Mouse (Mus musculus): ENCODE data around the gene Bcor. TPM values are rescaled to one million over a fixed set of nuclear protein-coding genes. Genes with fewer than 3 reads are reported as not detected.

Gene Bcor
- polyA plus RNA-seq, 1 experiment from 2014 or later, result 23.0 TPM

GRCm38 (mm10) chrX:12088301-12089026 lies 71.7 kb downstream of the Bcor start:
- H3K4me3 ChIP-seq, result peak overlapping the region; percentile 45
- 3% methylated on average over 58 of the region's 72 CpGs for WGBS
- peak overlapping the region; percentile 75 for H3K9ac ChIP-seq
- H3K4me1 ChIP-seq, result peaks cover 42% of the 10 kb centered on the region
- peak overlapping the region; percentile 85 for H3K4me2 ChIP-seq (replicated peaks)
- H3K36me3 ChIP-seq, result no peaks in the 10 kb centered on the region
- peaks cover 72% of the 10 kb centered on the region for H3K27me3 ChIP-seq (replicated peaks)
- H3K27ac ChIP-seq, result peak overlapping the region; percentile 80
- peak; percentile 48 for ATAC-seq (ENCODE audit: low FRiP score, low read depth)
- H3K9me3 ChIP-seq, result no peaks in the 10 kb centered on the region

GRCm38 (mm10) chrX:12087511-12088300 lies 72.4 kb downstream of the Bcor start:
- Histone ChIP-seq H3K4me1 (peaks cover 50% of the 10 kb centered on the region), H3K4me2 (replicated peaks) (peak overlapping the region; percentile 85), H3K4me3 (peak overlapping the region; percentile 45), H3K27me3 (replicated peaks) (peaks cover 77% of the 10 kb centered on the region), H3K9me3 (no peaks in the 10 kb centered on the region), H3K9ac (peak overlapping the region; percentile 75), H3K36me3 (no peaks in the 10 kb centered on the region), H3K27ac (peak overlapping the region; percentile 80)
- 0 out of 2 replicates have a peak, but pooled peaks have one; percentile 1 for ATAC-seq (ENCODE audit: low FRiP score, low read depth)
- WGBS, result 1% methylated on average over 55 of the region's 55 CpGs

DNA sequence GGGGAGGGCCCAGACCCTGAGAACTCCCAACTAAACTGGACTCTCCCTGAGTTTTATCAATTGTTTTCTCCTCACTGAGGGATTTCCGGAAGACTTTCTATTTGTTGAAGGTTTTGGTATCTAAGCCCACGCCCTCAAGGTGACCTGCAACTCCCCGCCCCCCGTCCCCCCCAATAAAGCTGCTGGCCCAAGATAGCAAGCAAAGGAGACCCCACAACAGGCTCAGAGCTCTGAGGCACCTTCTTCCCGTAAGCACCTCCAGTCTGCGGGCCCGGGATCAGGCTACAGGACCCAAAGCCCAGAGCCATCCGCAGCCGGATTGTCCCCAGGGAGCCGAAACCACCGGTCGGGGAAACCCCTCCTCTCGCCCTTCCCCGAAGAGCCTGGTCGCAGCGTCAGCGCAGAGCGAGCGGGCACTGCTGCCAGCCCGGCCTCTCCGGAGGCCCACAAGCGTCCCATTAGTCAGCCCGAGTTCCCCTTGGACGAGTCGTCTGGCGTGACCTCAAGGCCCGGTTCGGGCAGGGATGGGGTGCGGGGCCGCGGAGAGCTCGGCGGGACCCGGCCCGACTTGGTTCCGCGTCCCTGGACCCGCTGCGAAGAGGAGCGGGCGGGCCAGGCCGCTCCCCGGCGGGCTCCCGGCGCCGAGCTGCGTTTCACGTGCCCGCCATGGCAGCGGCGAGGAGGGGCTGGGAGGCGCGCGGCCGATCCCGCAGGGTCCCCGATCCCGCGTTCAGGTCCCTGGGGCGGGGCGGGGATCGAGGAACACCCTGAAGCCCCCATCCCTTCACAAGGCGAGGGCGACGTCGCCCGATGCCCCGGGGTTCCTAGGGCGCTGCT lies 73.3 kb downstream of the Bcor start:
- peaks cover 78% of the 10 kb centered on the region for H3K27me3 ChIP-seq (replicated peaks)
- H3K9me3 ChIP-seq, result no peaks in the 10 kb centered on the region
- peak overlapping the region; percentile 80 for H3K27ac ChIP-seq
- H3K4me2 ChIP-seq (replicated peaks), result peak overlapping the region; percentile 85
- peak overlapping the region; percentile 45 for H3K4me3 ChIP-seq
- H3K36me3 ChIP-seq, result no peaks in the 10 kb centered on the region
- peaks cover 51% of the 10 kb centered on the region for H3K4me1 ChIP-seq
- no peak for ATAC-seq (ENCODE audit: low FRiP score, low read depth)
- 2% methylated on average over 68 of the region's 70 CpGs for WGBS
- peak overlapping the region; percentile 75 for H3K9ac ChIP-seq

- 23% methylated on average over 10 of the region's 10 CpGs for WGBS
- no peak for ATAC-seq (ENCODE audit: low FRiP score, low read depth)
These were observed 74.2 kb downstream of the Bcor start for GRCm38 (mm10) chrX:12085949-12086348.

DNA sequence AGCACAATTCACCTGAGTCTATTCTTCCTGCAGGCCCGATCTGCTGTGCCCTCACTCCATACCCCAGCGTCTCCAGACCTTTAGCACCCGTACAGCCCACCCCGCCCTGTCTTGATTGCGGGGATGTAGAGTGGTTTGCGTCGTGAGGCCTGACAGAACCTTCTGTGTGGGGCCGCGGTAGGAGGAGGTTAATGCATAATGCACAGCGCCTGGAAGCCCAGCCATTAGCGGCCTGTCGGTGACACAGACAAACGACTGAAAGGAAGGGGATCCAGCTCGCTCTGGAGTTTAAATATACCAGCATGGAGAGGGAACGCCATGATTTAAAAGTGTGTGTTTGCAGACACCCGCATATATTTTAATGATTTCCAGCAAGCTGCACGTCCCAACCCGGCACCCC lies 74.9 kb downstream of the Bcor start:
- ATAC-seq (ENCODE audit: low FRiP score, low read depth), result no peak
- H3K4me1 ChIP-seq, result peaks cover 52% of the 10 kb centered on the region

More at GRCm38 (mm10) chrX:12085949-12086348, 74.2 kb downstream of the Bcor start:
- Histone ChIP-seq H3K4me3 (no peak overlapping the region), H3K9ac (no peak overlapping the region), H3K27ac (no peak overlapping the region), H3K9me3 (no peaks in the 10 kb centered on the region), H3K4me1 (peaks cover 58% of the 10 kb centered on the region), H3K27me3 (replicated peaks) (peaks cover 76% of the 10 kb centered on the region), H3K36me3 (no peaks in the 10 kb centered on the region), H3K4me2 (replicated peaks) (peak overlapping the region; percentile 85; the same call in 1 of the 2 replicates)

GRCm38 (mm10) chrX:12084698-12085097 lies 75.5 kb downstream of the Bcor start:
- 24% methylated on average over 4 of the region's 4 CpGs for WGBS
- H3K4me1 ChIP-seq, result peaks cover 46% of the 10 kb centered on the region
- H3K36me3 ChIP-seq, result no peaks in the 10 kb centered on the region
- no peak overlapping the region for H3K4me2 ChIP-seq (replicated peaks)
- H3K4me3 ChIP-seq, result no peak overlapping the region
- no peak for ATAC-seq (ENCODE audit: low FRiP score, low read depth)
- peaks cover 72% of the 10 kb centered on the region for H3K27me3 ChIP-seq (replicated peaks)
- no peak overlapping the region for H3K27ac ChIP-seq
- H3K9ac ChIP-seq, result no peak overlapping the region
- no peaks in the 10 kb centered on the region for H3K9me3 ChIP-seq

More for the DNA sequence above, 74.9 kb downstream of the Bcor start:
- peak overlapping the region; percentile 24 for H3K4me2 ChIP-seq (replicated peaks)
- no peak overlapping the region for H3K9ac ChIP-seq
- H3K27me3 ChIP-seq (replicated peaks), result peaks cover 72% of the 10 kb centered on the region
- 7% methylated on average over 18 of the region's 18 CpGs for WGBS
- H3K4me3 ChIP-seq, result no peak overlapping the region
- no peaks in the 10 kb centered on the region for H3K9me3 ChIP-seq
- H3K27ac ChIP-seq, result no peak overlapping the region
- no peaks in the 10 kb centered on the region for H3K36me3 ChIP-seq

- no peak overlapping the region for H3K4me3 ChIP-seq
- no peaks in the 10 kb centered on the region for H3K36me3 ChIP-seq
- WGBS, result 15% methylated on average over 10 of the region's 10 CpGs
- H3K27me3 ChIP-seq (replicated peaks), result peaks cover 72% of the 10 kb centered on the region
- H3K4me2 ChIP-seq (replicated peaks), result no peak overlapping the region
- peaks cover 36% of the 10 kb centered on the region for H3K4me1 ChIP-seq
- no peaks in the 10 kb centered on the region for H3K9me3 ChIP-seq
- no peak overlapping the region for H3K27ac ChIP-seq
- ATAC-seq (ENCODE audit: low FRiP score, low read depth), result no peak
- H3K9ac ChIP-seq, result no peak overlapping the region
These were observed 76.5 kb downstream of the Bcor start for GRCm38 (mm10) chrX:12083631-12084030.

- Histone ChIP-seq H3K36me3 (no peaks in the 10 kb centered on the region), H3K9ac (no peak overlapping the region), H3K4me2 (replicated peaks) (no peak overlapping the region), H3K9me3 (no peaks in the 10 kb centered on the region), H3K27ac (no peak overlapping the region), H3K4me3 (no peak overlapping the region), H3K4me1 (peaks cover 36% of the 10 kb centered on the region), H3K27me3 (replicated peaks) (peaks cover 71% of the 10 kb centered on the region)
- no peak for ATAC-seq (ENCODE audit: low FRiP score, low read depth)
- 7% methylated on average over 16 of the region's 16 CpGs for WGBS
These were observed 77.4 kb downstream of the Bcor start for GRCm38 (mm10) chrX:12082736-12083135.

- Histone ChIP-seq H3K27me3 (replicated peaks) (peaks cover 71% of the 10 kb centered on the region), H3K36me3 (no peaks in the 10 kb centered on the region), H3K4me3 (no peak overlapping the region), H3K4me2 (replicated peaks) (no peak overlapping the region), H3K27ac (no peak overlapping the region), H3K4me1 (peaks cover 36% of the 10 kb centered on the region), H3K9me3 (no peaks in the 10 kb centered on the region), H3K9ac (no peak overlapping the region)
- no peak for ATAC-seq (ENCODE audit: low FRiP score, low read depth)
- WGBS, result 11% methylated on average over 5 of the region's 5 CpGs
These were observed 78.0 kb downstream of the Bcor start for GRCm38 (mm10) chrX:12082184-12082583.

GRCm38 (mm10) chrX:12081741-12082155 lies 78.4 kb downstream of the Bcor start:
- 4% methylated on average over 22 of the region's 22 CpGs for WGBS
- Histone ChIP-seq H3K4me2 (replicated peaks) (peak overlapping the region; percentile 66), H3K36me3 (no peaks in the 10 kb centered on the region), H3K27ac (no peak overlapping the region), H3K27me3 (replicated peaks) (peaks cover 71% of the 10 kb centered on the region), H3K4me3 (no peak overlapping the region), H3K9me3 (no peaks in the 10 kb centered on the region), H3K9ac (0 out of 2 replicates have a peak overlapping the region, but pooled peaks have one; percentile 84), H3K4me1 (peaks cover 36% of the 10 kb centered on the region)
- ATAC-seq (ENCODE audit: low FRiP score, low read depth), result no peak

DNA sequence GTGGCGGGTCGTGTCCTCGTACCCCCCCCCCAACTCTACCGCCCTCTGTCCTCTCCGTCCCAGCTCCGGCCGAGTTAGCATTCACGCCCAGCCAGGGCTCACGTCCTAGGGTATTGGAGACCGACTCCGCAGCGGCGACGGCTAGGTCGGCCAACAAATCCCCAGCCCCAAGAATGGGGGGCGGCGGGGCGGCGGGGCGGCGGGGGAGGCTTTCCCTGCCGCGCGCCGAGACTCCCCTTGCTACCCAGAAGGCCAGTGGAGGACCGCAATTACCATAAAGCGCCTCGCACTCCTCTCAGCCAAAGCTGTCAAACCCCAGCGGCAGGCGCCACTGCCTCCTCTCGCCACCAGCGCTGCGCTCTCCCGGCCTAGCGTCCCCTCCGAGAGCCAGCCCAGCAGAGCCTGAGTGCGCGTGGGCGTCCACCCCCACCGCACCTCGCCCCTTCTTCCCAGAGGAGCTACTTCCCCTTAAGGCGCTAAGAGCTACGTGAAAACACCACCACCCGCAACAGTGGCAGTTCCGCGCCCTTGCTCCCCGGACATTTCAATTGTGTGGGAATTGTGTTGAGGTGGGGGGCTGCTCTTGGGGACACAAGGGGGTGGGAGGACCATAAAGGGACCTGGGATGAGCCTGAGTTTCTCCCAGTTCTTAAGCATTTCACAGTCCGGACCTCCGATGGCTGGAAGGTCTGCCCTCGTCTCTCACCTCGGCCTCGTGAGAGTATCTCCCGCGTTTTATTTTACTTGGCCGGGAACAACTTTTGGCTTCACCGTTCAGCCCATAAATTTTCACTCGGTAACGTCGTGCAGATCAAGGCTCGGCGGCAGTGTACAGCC lies 79.0 kb downstream of the Bcor start:
- H3K27me3 ChIP-seq (replicated peaks), result peaks cover 71% of the 10 kb centered on the region
- H3K4me1 ChIP-seq, result peaks cover 33% of the 10 kb centered on the region
- WGBS, result 6% methylated on average over 53 of the region's 61 CpGs
- peak overlapping the region; percentile 84 for H3K9ac ChIP-seq
- H3K9me3 ChIP-seq, result no peaks in the 10 kb centered on the region
- ATAC-seq (ENCODE audit: low FRiP score, low read depth), result peak; percentile 27
- H3K4me2 ChIP-seq (replicated peaks), result peak overlapping the region; percentile 66
- H3K27ac ChIP-seq, result peak overlapping the region; percentile 72; the same call in 1 of the 2 replicates
- peak overlapping the region; percentile 63 for H3K4me3 ChIP-seq
- H3K36me3 ChIP-seq, result no peaks in the 10 kb centered on the region

Measured in neural tube, embryonic 12.5 days (tissue).